Mouse (Mus musculus): Measurements from ENCODE around the gene Tbc1d10a. TPM values are rescaled to one million over a fixed set of nuclear protein-coding genes. Genes with fewer than 3 reads are reported as not detected.
A peak's percentile ranks its signal among the peaks of the same experiment; 100 is the strongest.

Tbc1d10a gene
- polyA plus RNA-seq, 1 experiment = 112 TPM

- H3K36me3 ChIP-seq (ENCODE audit: control insufficient read depth, insufficient read depth, low read length) = peaks cover 10% of the 10 kb centered on the region
- no peak for DNase-seq
- H3K4me3 ChIP-seq (ENCODE audit: control insufficient read depth, insufficient read depth, low read length) = no peak overlapping the region
- peaks cover 34% of the 10 kb centered on the region for H3K4me1 ChIP-seq (replicated peaks; ENCODE audit: control insufficient read depth, insufficient read depth, low read length)
- peak overlapping the region; percentile 92 for H3K27ac ChIP-seq (ENCODE audit: control insufficient read depth, insufficient read depth, low read length)
- WGBS = 41% methylated on average over 12 of the region's 12 CpGs
- no peaks in the 10 kb centered on the region for H3K27me3 ChIP-seq (ENCODE audit: control insufficient read depth, insufficient read depth, low read length)
- no peak for TF ChIP-seq CTCF (IDR thresholded peaks at IDR 0.05; ENCODE audit: borderline replicate concordance, control insufficient read depth, extremely low read depth, insufficient read depth, low read length, poor library complexity)
- no peak for TF ChIP-seq POLR2A (IDR thresholded peaks at IDR 0.05; ENCODE audit: control insufficient read depth, extremely low read depth, insufficient read depth, low read length, poor library complexity)
Observed at GRCm38 (mm10) chr11:4202995-4203704, 16.6 kb downstream of the Tbc1d10a start.

- Histone ChIP-seq H3K27ac (ENCODE audit: control insufficient read depth, insufficient read depth, low read length) (peak overlapping the region; percentile 92), H3K27me3 (ENCODE audit: control insufficient read depth, insufficient read depth, low read length) (no peaks in the 10 kb centered on the region), H3K36me3 (ENCODE audit: control insufficient read depth, insufficient read depth, low read length) (peaks cover 10% of the 10 kb centered on the region), H3K4me3 (ENCODE audit: control insufficient read depth, insufficient read depth, low read length) (no peak overlapping the region), H3K4me1 (replicated peaks; ENCODE audit: control insufficient read depth, insufficient read depth, low read length) (peaks cover 34% of the 10 kb centered on the region)
- peak; percentile 69 for DNase-seq
- no peak for TF ChIP-seq POLR2A (IDR thresholded peaks at IDR 0.05; ENCODE audit: control insufficient read depth, extremely low read depth, insufficient read depth, low read length, poor library complexity)
- TF ChIP-seq CTCF (IDR thresholded peaks at IDR 0.05; ENCODE audit: borderline replicate concordance, control insufficient read depth, extremely low read depth, insufficient read depth, low read length, poor library complexity) = no peak
- 41% methylated on average over 2 of the region's 2 CpGs for WGBS
Observed at GRCm38 (mm10) chr11:4203705-4204074, 17.1 kb downstream of the Tbc1d10a start.

GRCm38 (mm10) chr11:4205097-4205655 is 18.6 kb downstream of the Tbc1d10a start:
- H3K27ac ChIP-seq (ENCODE audit: control insufficient read depth, insufficient read depth, low read length) = no peak overlapping the region
- TF ChIP-seq CTCF (IDR thresholded peaks at IDR 0.05; ENCODE audit: borderline replicate concordance, control insufficient read depth, extremely low read depth, insufficient read depth, low read length, poor library complexity) = no peak
- no peak for TF ChIP-seq POLR2A (IDR thresholded peaks at IDR 0.05; ENCODE audit: control insufficient read depth, extremely low read depth, insufficient read depth, low read length, poor library complexity)
- 91% methylated on average over 5 of the region's 5 CpGs for WGBS
- no peak for DNase-seq
- H3K27me3 ChIP-seq (ENCODE audit: control insufficient read depth, insufficient read depth, low read length) = no peaks in the 10 kb centered on the region
- H3K4me3 ChIP-seq (ENCODE audit: control insufficient read depth, insufficient read depth, low read length) = no peak overlapping the region
- H3K36me3 ChIP-seq (ENCODE audit: control insufficient read depth, insufficient read depth, low read length) = peaks cover 16% of the 10 kb centered on the region
- peaks cover 34% of the 10 kb centered on the region for H3K4me1 ChIP-seq (replicated peaks; ENCODE audit: control insufficient read depth, insufficient read depth, low read length)

DNA sequence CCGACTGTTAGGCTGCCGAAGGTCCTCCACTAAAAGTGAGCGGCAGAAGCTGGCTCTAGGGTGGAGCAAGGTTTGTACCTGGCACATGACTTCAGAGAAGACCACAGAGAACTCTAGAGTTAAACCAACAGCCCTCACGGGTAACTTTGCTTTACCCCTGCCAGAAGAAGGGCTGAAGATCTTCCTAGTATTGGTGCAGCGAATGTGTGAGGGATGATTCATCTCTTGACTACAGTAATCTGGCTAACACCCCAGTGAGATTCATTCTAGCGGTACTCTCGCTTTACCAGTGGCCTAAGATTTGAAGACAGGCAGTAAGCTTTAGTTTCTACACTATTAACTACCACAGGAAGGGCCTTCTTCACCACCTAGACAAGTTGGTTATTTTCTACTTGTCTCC is 19.4 kb downstream of the Tbc1d10a start:
- no peak overlapping the region for H3K27ac ChIP-seq (ENCODE audit: control insufficient read depth, insufficient read depth, low read length)
- no peak for DNase-seq

GRCm38 (mm10) chr11:4206563-4206962 is 20.0 kb downstream of the Tbc1d10a start:
- Histone ChIP-seq H3K4me1 (replicated peaks; ENCODE audit: control insufficient read depth, insufficient read depth, low read length) (peaks cover 34% of the 10 kb centered on the region), H3K36me3 (ENCODE audit: control insufficient read depth, insufficient read depth, low read length) (peaks cover 21% of the 10 kb centered on the region), H3K27ac (ENCODE audit: control insufficient read depth, insufficient read depth, low read length) (peak overlapping the region; percentile 33; the same call in 1 of the 2 replicates), H3K4me3 (ENCODE audit: control insufficient read depth, insufficient read depth, low read length) (no peak overlapping the region), H3K27me3 (ENCODE audit: control insufficient read depth, insufficient read depth, low read length) (no peaks in the 10 kb centered on the region)
- TF ChIP-seq CTCF (IDR thresholded peaks at IDR 0.05; ENCODE audit: borderline replicate concordance, control insufficient read depth, extremely low read depth, insufficient read depth, low read length, poor library complexity) (no peak), POLR2A (IDR thresholded peaks at IDR 0.05; ENCODE audit: control insufficient read depth, extremely low read depth, insufficient read depth, low read length, poor library complexity) (no peak)
- DNase-seq = peak; percentile 41
- 9% methylated on average over 6 of the region's 6 CpGs for WGBS

More for the DNA sequence above, 19.4 kb downstream of the Tbc1d10a start:
- Histone ChIP-seq H3K36me3 (ENCODE audit: control insufficient read depth, insufficient read depth, low read length) (peaks cover 21% of the 10 kb centered on the region), H3K4me1 (replicated peaks; ENCODE audit: control insufficient read depth, insufficient read depth, low read length) (peaks cover 34% of the 10 kb centered on the region), H3K27me3 (ENCODE audit: control insufficient read depth, insufficient read depth, low read length) (no peaks in the 10 kb centered on the region), H3K4me3 (ENCODE audit: control insufficient read depth, insufficient read depth, low read length) (no peak overlapping the region)
- 82% methylated on average over 7 of the region's 7 CpGs for WGBS
- TF ChIP-seq POLR2A (IDR thresholded peaks at IDR 0.05; ENCODE audit: control insufficient read depth, extremely low read depth, insufficient read depth, low read length, poor library complexity) (no peak), CTCF (IDR thresholded peaks at IDR 0.05; ENCODE audit: borderline replicate concordance, control insufficient read depth, extremely low read depth, insufficient read depth, low read length, poor library complexity) (no peak)

- Histone ChIP-seq H3K4me3 (ENCODE audit: control insufficient read depth, insufficient read depth, low read length) (no peak overlapping the region), H3K36me3 (ENCODE audit: control insufficient read depth, insufficient read depth, low read length) (peaks cover 21% of the 10 kb centered on the region), H3K4me1 (replicated peaks; ENCODE audit: control insufficient read depth, insufficient read depth, low read length) (peaks cover 29% of the 10 kb centered on the region), H3K27me3 (ENCODE audit: control insufficient read depth, insufficient read depth, low read length) (no peaks in the 10 kb centered on the region), H3K27ac (ENCODE audit: control insufficient read depth, insufficient read depth, low read length) (no peak overlapping the region)
- no peak for DNase-seq
- 96% methylated on average over 9 of the region's 9 CpGs for WGBS
- TF ChIP-seq POLR2A (IDR thresholded peaks at IDR 0.05; ENCODE audit: control insufficient read depth, extremely low read depth, insufficient read depth, low read length, poor library complexity) = no peak
- TF ChIP-seq CTCF (IDR thresholded peaks at IDR 0.05; ENCODE audit: borderline replicate concordance, control insufficient read depth, extremely low read depth, insufficient read depth, low read length, poor library complexity) = no peak
Observed at GRCm38 (mm10) chr11:4207655-4208054, 21.1 kb downstream of the Tbc1d10a start.

Measured in thymus, adult 2 months (tissue).